Comparison of ENCODE assay signal across 8 mouse cellular contexts in genomic region chr4:41097871-41098576, GRCm38 (mm10). TPM values are rescaled to one million over a fixed set of nuclear protein-coding genes. Genes with fewer than 3 reads are reported as not detected.
DNase-seq lines count a peak whose midpoint lies in the region; ATAC-seq and TF ChIP-seq lines count a peak whose summit lies in the region.

Aqp3 (minus strand) TSS chr4:41098183.

- no peak for TF ChIP-seq EP300 in liver, postnatal 0 days (IDR thresholded peaks at IDR 0.05; ENCODE audit: low read depth)

- H3K36me3 ChIP-seq in G1E (replicated peaks) = peaks cover 16% of the 10 kb centered on the region
- H3K36me3 ChIP-seq in forebrain, embryonic 12.5 days (replicated peaks) = no peaks in the 10 kb centered on the region
- H3K36me3 ChIP-seq in intestine, embryonic 16.5 days (ENCODE audit: control insufficient read depth, insufficient read depth, low read length) = no peaks in the 10 kb centered on the region
- H3K36me3 ChIP-seq in liver, postnatal 0 days (replicated peaks; ENCODE audit: insufficient read depth, low read length) = no peaks in the 10 kb centered on the region
- no peaks in the 10 kb centered on the region for H3K36me3 ChIP-seq in neural tube, embryonic 13.5 days

- no peaks in the 10 kb centered on the region for H3K9me3 ChIP-seq in G1E (replicated peaks)
- no peaks in the 10 kb centered on the region for H3K9me3 ChIP-seq in forebrain, embryonic 12.5 days
- H3K9me3 ChIP-seq in intestine, embryonic 16.5 days (ENCODE audit: control insufficient read depth, low read length) = no peaks in the 10 kb centered on the region
- no peaks in the 10 kb centered on the region for H3K9me3 ChIP-seq in liver, postnatal 0 days (ENCODE audit: low read length)
- no peaks in the 10 kb centered on the region for H3K9me3 ChIP-seq in neural tube, embryonic 13.5 days

- peaks cover 21% of the 10 kb centered on the region for H3K27me3 ChIP-seq in G1E (ENCODE audit: insufficient read depth, low read length)
- peaks cover 42% of the 10 kb centered on the region for H3K27me3 ChIP-seq in forebrain, embryonic 12.5 days
- peaks cover 8% of the 10 kb centered on the region; the same call in 1 of the 2 replicates for H3K27me3 ChIP-seq in intestine, embryonic 16.5 days (replicated peaks; ENCODE audit: control insufficient read depth, insufficient read depth, low read length)
- peaks cover 20% of the 10 kb centered on the region for H3K27me3 ChIP-seq in liver, postnatal 0 days (ENCODE audit: insufficient read depth, low read length)
- H3K27me3 ChIP-seq in neural tube, embryonic 13.5 days = peaks cover 43% of the 10 kb centered on the region

- no peak for TF ChIP-seq CTCF in G1E (IDR thresholded peaks at IDR 0.05; ENCODE audit: low read depth, low read length)
- peak; percentile 39 for TF ChIP-seq CTCF in liver, postnatal 0 days (IDR thresholded peaks at IDR 0.05; ENCODE audit: low read depth)

- DNase-seq in A20 (ENCODE audit: low read depth, low spot score) = peak; percentile 61
- peak; percentile 49 for DNase-seq in G1E (ENCODE audit: low spot score)
- DNase-seq in liver, postnatal 0 days = peak; percentile 76
- peak; percentile 77 for DNase-seq in urinary bladder, postnatal 25 days (ENCODE audit: low spot score)
- DNase-seq in layer of hippocampus, postnatal 25 days (ENCODE audit: extremely low spot score in 1 of 2, low spot score in 1 of 2) = no peak

- peak within 1 kb of the TSS; percentile 72 for H3K4me3 ChIP-seq in G1E (ENCODE audit: low read depth, low read length)
- peak within 1 kb of the TSS; percentile 45 for H3K4me3 ChIP-seq in forebrain, embryonic 12.5 days (replicated peaks)
- peak within 1 kb of the TSS; percentile 50 for H3K4me3 ChIP-seq in intestine, embryonic 16.5 days (ENCODE audit: low read length)
- H3K4me3 ChIP-seq in liver, postnatal 0 days (ENCODE audit: low read depth, low read length) = peak within 1 kb of the TSS; percentile 48
- H3K4me3 ChIP-seq in neural tube, embryonic 13.5 days = peak within 1 kb of the TSS; percentile 46

- H3K4me2 ChIP-seq in forebrain, embryonic 12.5 days = peak within 1 kb of the TSS; percentile 86
- H3K4me2 ChIP-seq in intestine, embryonic 16.5 days (ENCODE audit: low read depth, low read length) = peak within 1 kb of the TSS; percentile 93
- H3K4me2 ChIP-seq in liver, postnatal 0 days (ENCODE audit: low read depth, low read length) = peak within 1 kb of the TSS; percentile 86
- H3K4me2 ChIP-seq in neural tube, embryonic 13.5 days = peak within 1 kb of the TSS; percentile 91

- ATAC-seq in G1E (ENCODE audit: extremely low read depth, insufficient number of reproducible peaks, low FRiP score, poor library complexity, severe bottlenecking) = 0 out of 2 replicates have a peak, but pooled peaks have one; percentile 28
- 0 out of 2 replicates have a peak, but pooled peaks have one; percentile 30 for ATAC-seq in forebrain, embryonic 12.5 days (ENCODE audit: low FRiP score)
- peak; percentile 59 for ATAC-seq in intestine, embryonic 16.5 days
- peak; percentile 64 for ATAC-seq in liver, postnatal 0 days
- peak; percentile 55 for ATAC-seq in neural tube, embryonic 13.5 days (ENCODE audit: low read depth)

- H3K9ac ChIP-seq in forebrain, embryonic 12.5 days = peak within 1 kb of the TSS; percentile 42; the same call in 1 of the 2 replicates
- H3K9ac ChIP-seq in intestine, embryonic 16.5 days (ENCODE audit: low read depth, low read length) = peak within 1 kb of the TSS; percentile 60
- H3K9ac ChIP-seq in liver, postnatal 0 days (replicated peaks) = peak within 1 kb of the TSS; percentile 59
- H3K9ac ChIP-seq in neural tube, embryonic 13.5 days = peak within 1 kb of the TSS; percentile 69

- under 1% methylated on average over 42 of the region's 42 CpGs for WGBS in forebrain, embryonic 12.5 days
- under 1% methylated on average over 42 of the region's 42 CpGs for WGBS in intestine, embryonic 16.5 days
- WGBS in liver, postnatal 0 days (ENCODE audit: insufficient replicate concordance) = under 1% methylated on average over 42 of the region's 42 CpGs
- under 1% methylated on average over 42 of the region's 42 CpGs for WGBS in neural tube, embryonic 13.5 days

- H3K4me1 ChIP-seq in G1E (ENCODE audit: insufficient read depth, low read depth, low read length) = peaks cover 46% of the 10 kb centered on the region
- H3K4me1 ChIP-seq in forebrain, embryonic 12.5 days = peaks cover 13% of the 10 kb centered on the region
- peaks cover 40% of the 10 kb centered on the region for H3K4me1 ChIP-seq in intestine, embryonic 16.5 days (ENCODE audit: control insufficient read depth, insufficient read depth, low read length)
- H3K4me1 ChIP-seq in liver, postnatal 0 days (ENCODE audit: insufficient read depth) = peaks cover 32% of the 10 kb centered on the region
- H3K4me1 ChIP-seq in neural tube, embryonic 13.5 days (replicated peaks) = peaks cover 15% of the 10 kb centered on the region

- no peak within 1 kb of the TSS for H3K27ac ChIP-seq in forebrain, embryonic 12.5 days
- no peak within 1 kb of the TSS for H3K27ac ChIP-seq in intestine, embryonic 16.5 days (ENCODE audit: low read length)
- H3K27ac ChIP-seq in liver, postnatal 0 days (ENCODE audit: low read depth) = 0 out of 2 replicates have a peak within 1 kb of the TSS, but pooled peaks have one; percentile 1
- no peak within 1 kb of the TSS for H3K27ac ChIP-seq in neural tube, embryonic 13.5 days (replicated peaks)

RNA-seq across cellular contexts. Expression of gene Aqp3, which starts in this region (rescaled TPM):
- total RNA-seq in G1E (2014; fragmentation: Nextera tagmentation) (not detected in 2 replicates), G1E (2017) (0.76 and 0.98 TPM in 2 replicates)
- polyA plus RNA-seq in G1E (2012) = 1.1 and 1.9 TPM in 2 replicates
- polyA plus RNA-seq in forebrain, embryonic 12.5 days (2016; fragmentation: Nextera tagmentation; extraction: Ambion mirVana) = 1.3 and 2.4 TPM in 2 replicates
- polyA plus RNA-seq in intestine, embryonic 16.5 days (2015; fragmentation: Nextera tagmentation; extraction: Ambion mirVana) = 4.4 and 4.5 TPM in 2 replicates
- 7.3 and 10.7 TPM in 2 replicates for polyA plus RNA-seq in liver, postnatal 0 days (2015; fragmentation: Nextera tagmentation; extraction: Ambion mirVana)
- 0.20 and 0.59 TPM in 2 replicates for polyA plus RNA-seq in neural tube, embryonic 13.5 days (2015; fragmentation: Nextera tagmentation; extraction: Ambion mirVana)
- not detected for total RNA-seq in layer of hippocampus, postnatal 25 days (2021)

Comparison
In these comparisons a context has a peak if more than half of its experiments do, and no peak if none do; other contexts are left out.
1. Peak in ATAC-seq, H3K4me3 ChIP-seq, H3K9ac ChIP-seq and H3K4me2 ChIP-seq in neural tube, embryonic 13.5 days; RNA of the gene not detected or under 1 TPM.
2. DNase-seq: peak in A20 (single experiment), G1E (single experiment), liver, postnatal 0 days (single experiment) and urinary bladder, postnatal 25 days (single experiment); none in layer of hippocampus, postnatal 25 days (0 of 2).
3. Peak in every context shown above with its lines, with median percentiles within 50 percentile points of each other: ATAC-seq, H3K4me3 ChIP-seq, H3K4me2 ChIP-seq and H3K9ac ChIP-seq.